Mouse (Mus musculus) CH12.LX (cell line): ENCODE results near the gene Ccdc28a. TPM values are rescaled to one million over a fixed set of nuclear protein-coding genes. Genes with fewer than 3 reads are reported as not detected.

Source experiments
- DNase-seq: peaks from one replicate; pipeline ENCODE4 v3.0.0-alpha.2; 2013; ENCODE audit errors: extremely low read depth
- H3K27ac ChIP-seq: 2 replicates; pipeline ENCODE4 v1.5.1; 2012; ENCODE audit warnings: low read depth, mild to moderate bottlenecking, control low read depth, moderate library complexity; ENCODE audit not compliant: insufficient read depth
- H3K27me3 ChIP-seq: replicated peaks from 2 replicates; pipeline ENCODE3; 2012; ENCODE audit warnings: inconsistent platforms
- H3K36me3 ChIP-seq, 2 experiments: replicated peaks in 1 of 2; 2 replicates each; pipeline versions ENCODE3 to v1.6.1; 2012; ENCODE audit warnings: inconsistent platforms in 1 of 2, low read length in 1 of 2, mild to moderate bottlenecking in 1 of 2, mixed read lengths in 1 of 2, moderate library complexity in 1 of 2; ENCODE audit not compliant: control insufficient read depth in 1 of 2, insufficient read depth in 1 of 2
- H3K4me1 ChIP-seq, 2 experiments: 2 replicates each; pipeline ENCODE4 v1.6.1; 2012; ENCODE audit warnings: inconsistent platforms in 1 of 2, moderate library complexity in 1 of 2; ENCODE audit not compliant: insufficient read depth in 2 of 2, control insufficient read depth in 1 of 2
- H3K4me2 ChIP-seq: 2 replicates; pipeline ENCODE4 v1.6.1; 2012; ENCODE audit warnings: low read depth, mild to moderate bottlenecking, control low read depth; ENCODE audit not compliant: poor library complexity, insufficient read depth, severe bottlenecking
- H3K4me3 ChIP-seq, 3 experiments: fragments of 150-350 bp in 1 of 3; sonication (generic) in 1 of 3; replicated peaks in 1 of 3; 2 replicates each; pipeline versions ENCODE3 to v1.5.1; 2011 to 2012; ENCODE audit warnings: low read depth in 2 of 3, low read length in 2 of 3, mild to moderate bottlenecking in 2 of 3, moderate library complexity in 2 of 3, control low read depth in 1 of 3, improper control_type of control experiment in 1 of 3, inconsistent platforms in 1 of 3, mixed read lengths in 1 of 3; ENCODE audit not compliant: poor library complexity in 1 of 3
- H3K79me2 ChIP-seq: replicated peaks from 2 replicates; pipeline ENCODE4 v1.6.1; 2012; ENCODE audit warnings: mild to moderate bottlenecking, moderate library complexity; ENCODE audit not compliant: control insufficient read depth, poor library complexity, insufficient read depth, severe bottlenecking; ENCODE audit errors: extremely low read depth
- H3K9ac ChIP-seq: 2 replicates; pipeline ENCODE4 v1.6.1; 2012; ENCODE audit warnings: low read depth, mild to moderate bottlenecking, control low read depth, moderate library complexity; ENCODE audit not compliant: insufficient read depth
- H3K9me3 ChIP-seq: replicated peaks from 2 replicates; pipeline ENCODE3; 2012; ENCODE audit warnings: low read length, inconsistent platforms, mixed read lengths
- CHD2 ChIP-seq: IDR thresholded peaks from 2 replicates; pipeline ENCODE4 v1.6.1; 2011; ENCODE audit warnings: low read length, improper control_type of control experiment
- CTCF ChIP-seq, 2 experiments: IDR thresholded peaks in 1 of 2; conservative IDR thresholded peaks in 1 of 2; 2 replicates each; pipeline ENCODE4 v1.5.1; 2011 to 2012; ENCODE audit warnings: low read depth in 2 of 2, low read length in 2 of 2, improper control_type of control experiment in 1 of 2, inconsistent platforms in 1 of 2, mild to moderate bottlenecking in 1 of 2, moderate library complexity in 1 of 2
- JUND ChIP-seq: conservative IDR thresholded peaks from 2 replicates; pipeline ENCODE4 v1.6.1; 2011; ENCODE audit warnings: low read depth, low read length, improper control_type of control experiment
- MAZ ChIP-seq: IDR thresholded peaks from 2 replicates; pipeline ENCODE4 v1.6.1; 2012; ENCODE audit warnings: low read depth, mild to moderate bottlenecking, inconsistent platforms, low read length, improper control_type of control experiment, moderate library complexity
- MEF2A ChIP-seq: IDR thresholded peaks from 2 replicates; pipeline ENCODE4 v1.6.1; 2014; ENCODE audit warnings: low read depth, mild to moderate bottlenecking, inconsistent platforms, low read length, improper control_type of control experiment, borderline replicate concordance
- RAD21 ChIP-seq: IDR thresholded peaks from 2 replicates; pipeline ENCODE4 v1.6.1; 2011; ENCODE audit warnings: low read depth, mild to moderate bottlenecking, low read length, improper control_type of control experiment, moderate library complexity
- SMC3 ChIP-seq: IDR thresholded peaks from 2 replicates; pipeline ENCODE4 v1.6.1; 2011; ENCODE audit warnings: low read depth, low read length, improper control_type of control experiment
- UBTF ChIP-seq: IDR thresholded peaks from 2 replicates; pipeline ENCODE4 v1.6.1; 2012; ENCODE audit warnings: low read depth, mild to moderate bottlenecking, inconsistent platforms, low read length, improper control_type of control experiment, moderate library complexity
- ZMIZ1 ChIP-seq: IDR thresholded peaks from 2 replicates; pipeline ENCODE4 v1.6.1; 2012; ENCODE audit warnings: low read depth, mild to moderate bottlenecking, inconsistent platforms, low read length, improper control_type of control experiment
- ZNF384 ChIP-seq: IDR thresholded peaks from 2 replicates; pipeline ENCODE4 v1.6.1; 2012; ENCODE audit warnings: low read depth, low read length, improper control_type of control experiment, inconsistent platforms
- dilution Hi-C: fragments of 300-500 bp; cut with MboI; formaldehyde crosslinking; loops from 2 replicates; pipeline ENCODE4 v1.14.3; 2020; ENCODE audit warnings: low sequenced_read_pairs; ENCODE audit not compliant: extremely low pct_unique_long_range_greater_than_20kb, extremely low pct_ligation_motif_present
- in situ Hi-C: fragments of 300-500 bp; cut with MboI; formaldehyde crosslinking; loops from 3 replicates; pipeline ENCODE4 v1.14.3; 2019; ENCODE audit warnings: low sequenced_read_pairs, low pct_ligation_motif_present, low pct_unique_long_range_greater_than_20kb, mixed read lengths
- polyA plus RNA-seq: library from polyadenylated mRNA; unstranded; fragments of >175 nt; gene quantifications from 2 replicates; pipeline ENCODE4 v1.2.1, GENCODE M21; 2012; ENCODE audit warnings: low read depth; ENCODE audit not compliant: insufficient read length
- total RNA-seq, 2 experiments: library from RNA; depleted of rRNA; stranded (reverse); fragments of 300-350 nt in 1 of 2; fragments of >200 nt in 1 of 2; gene quantifications; 2 replicates each; pipeline ENCODE4 v1.2.3; 2012 to 2014

Ccdc28a gene
- total and polyA plus RNA-seq, 3 experiments, result 8.3 to 11.7 (median 10.8) TPM

DNA sequence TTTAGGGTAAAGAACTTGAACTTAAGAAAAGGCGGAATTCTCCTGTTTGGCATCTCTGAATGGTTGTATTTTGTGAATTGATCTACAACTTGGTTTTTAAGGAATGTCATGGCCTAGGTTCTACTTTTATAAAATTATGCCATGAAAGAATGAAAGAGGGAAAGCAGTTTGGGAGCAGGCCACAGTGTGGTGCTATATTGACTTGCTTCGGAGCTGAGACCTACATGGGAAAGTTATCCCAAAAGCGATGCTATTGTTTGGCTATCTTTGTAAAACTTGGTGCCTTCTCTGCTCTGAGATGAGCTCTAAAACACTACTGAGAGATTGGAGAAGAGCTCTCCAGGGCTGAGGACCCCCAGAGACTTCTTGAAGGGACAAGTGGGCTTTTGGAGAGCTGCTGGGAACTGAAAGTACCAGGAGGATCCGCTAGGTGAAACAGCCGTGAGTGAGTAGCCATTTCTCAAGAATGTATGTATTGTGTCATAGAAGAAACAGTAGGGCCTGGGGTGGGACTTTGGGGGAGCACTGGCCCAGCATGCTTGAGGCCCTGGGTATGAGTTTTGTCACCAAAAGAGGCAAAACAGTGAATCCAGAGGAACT is 1.6 kb upstream of the Ccdc28a start:
- Histone ChIP-seq H3K4me3 (no peak overlapping the region), H3K9me3 (no peaks in the 10 kb centered on the region), H3K4me2 (peak overlapping the region; percentile 40; the same call in 1 of the 2 replicates), H3K27me3 (no peaks in the 10 kb centered on the region), H3K9ac (no peak overlapping the region), H3K79me2 (no peaks in the 10 kb centered on the region), H3K27ac (no peak overlapping the region), H3K4me1 (peaks cover 0 to 10% of the 10 kb centered on the region in 2 experiments; a peak in 2 of 4 replicates), H3K36me3 (no peaks in the 10 kb centered on the region)
- in situ Hi-C loops (no loop called here), dilution Hi-C loops (no loop called here)
- TF ChIP-seq RAD21 (peak; percentile 8), CTCF (conservative IDR thresholded peaks at IDR 0.05 in 1 of 2, IDR thresholded peaks at IDR 0.05 in 1 of 2; ENCODE audit: low read depth in 2 of 2, low read length in 2 of 2) (peak in 1 of 2 experiments; percentile 51; a peak in 2 of 4 replicates), SMC3 (peak; percentile 10; the same call in 1 of the 2 replicates), UBTF (no peak), MAZ (no peak)
- no peak for DNase-seq

DNA sequence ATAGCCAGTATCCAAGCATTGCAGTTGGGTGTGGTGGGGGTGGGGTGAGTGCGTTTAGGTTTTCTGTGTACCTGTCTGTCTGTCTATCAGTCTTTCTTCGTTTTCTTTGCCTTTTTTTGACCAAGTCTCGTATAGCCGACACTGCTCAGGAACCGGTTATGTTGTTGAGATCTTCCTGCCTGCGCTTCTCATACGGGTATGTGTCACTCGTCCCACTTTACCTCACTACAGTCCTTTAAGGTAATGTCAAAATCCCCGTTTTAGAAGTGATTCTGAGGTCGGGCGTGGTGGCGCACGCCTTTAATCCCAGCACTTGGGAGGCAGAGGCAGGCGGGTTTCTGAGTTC is 577 bp upstream of the Ccdc28a start:
- Histone ChIP-seq H3K27ac (no peak overlapping the region), H3K27me3 (no peaks in the 10 kb centered on the region), H3K79me2 (no peaks in the 10 kb centered on the region), H3K9me3 (no peaks in the 10 kb centered on the region), H3K9ac (peak overlapping the region; percentile 44; the same call in 1 of the 2 replicates), H3K4me1 (peaks cover 0 to 10% of the 10 kb centered on the region in 2 experiments; a peak in 2 of 4 replicates), H3K36me3 (no peaks in the 10 kb centered on the region), H3K4me2 (peak overlapping the region; percentile 72), H3K4me3 (peak overlapping the region; percentile 83 to 85 (median 85))
- dilution Hi-C loops, result no loop called here
- TF ChIP-seq ZMIZ1 (no peak), RAD21 (no peak), CHD2 (0 out of 2 replicates have a peak, but pooled peaks have one; percentile 15), JUND (no peak), MEF2A (peak; percentile 7; the same call in 1 of the 2 replicates)
- no peak for DNase-seq
- in situ Hi-C loops, result no loop called here

DNA sequence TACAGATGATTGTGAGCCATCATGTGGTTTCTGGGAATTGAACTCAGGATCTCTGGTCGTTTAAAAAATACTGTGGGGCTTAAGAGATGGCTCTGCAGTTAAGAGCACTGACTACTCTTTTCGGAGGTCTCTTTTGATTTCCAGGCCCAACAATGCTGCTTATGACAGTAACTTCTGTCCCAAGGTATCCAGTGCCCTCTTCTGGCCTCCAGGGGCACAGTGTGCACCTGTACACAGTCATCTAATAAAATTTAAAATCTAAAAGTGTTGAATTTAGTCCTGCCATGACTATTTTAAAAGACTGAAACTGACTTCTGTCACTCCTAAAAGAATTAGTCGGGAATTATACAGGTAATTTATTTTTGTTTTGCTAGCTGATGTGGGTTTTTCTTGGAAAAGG is 907 bp downstream of the Ccdc28a start:
- Histone ChIP-seq H3K4me2 (peak overlapping the region; percentile 68; the same call in 1 of the 2 replicates), H3K27ac (no peak overlapping the region), H3K27me3 (no peaks in the 10 kb centered on the region), H3K9ac (peak overlapping the region; percentile 58), H3K79me2 (no peaks in the 10 kb centered on the region), H3K36me3 (no peaks in the 10 kb centered on the region), H3K4me3 (peak overlapping the region in 2 of 3 experiments; percentile 80 to 85), H3K9me3 (no peaks in the 10 kb centered on the region), H3K4me1 (peaks cover 0 to 10% of the 10 kb centered on the region in 2 experiments; a peak in 2 of 4 replicates)
- TF ChIP-seq ZNF384, result no peak
- peak in 1 of 2 experiments; percentile 48; a peak in 2 of 4 replicates for TF ChIP-seq CTCF (conservative IDR thresholded peaks at IDR 0.05 in 1 of 2, IDR thresholded peaks at IDR 0.05 in 1 of 2; ENCODE audit: low read depth in 2 of 2, low read length in 2 of 2)
- peak; percentile 26 for TF ChIP-seq RAD21
- in situ Hi-C loops (no loop called here), dilution Hi-C loops (no loop called here)
- DNase-seq, result peak; percentile 33
